Mouse (Mus musculus) CH12.LX (cell line): Measurements from ENCODE around the gene Lrig2.

Experiments used
- CTCF ChIP-seq, 2 experiments: IDR thresholded peaks in 1 of 2; conservative IDR thresholded peaks in 1 of 2; 2 replicates each; pipeline ENCODE4 v1.5.1; 2011 to 2012; ENCODE audit warnings: low read depth in 2 of 2, low read length in 2 of 2, improper control_type of control experiment in 1 of 2, inconsistent platforms in 1 of 2, mild to moderate bottlenecking in 1 of 2, moderate library complexity in 1 of 2
- MAFK ChIP-seq: IDR thresholded peaks from 2 replicates; pipeline ENCODE4 v1.6.1; 2011; ENCODE audit warnings: low read length, improper control_type of control experiment; ENCODE audit not compliant: insufficient replicate concordance
- MAX ChIP-seq: IDR thresholded peaks from 2 replicates; pipeline ENCODE4 v1.6.1; 2011; ENCODE audit warnings: low read length, improper control_type of control experiment
- MXI1 ChIP-seq: IDR thresholded peaks from 2 replicates; pipeline ENCODE4 v1.6.1; 2011; ENCODE audit warnings: mild to moderate bottlenecking, low read depth, low read length, improper control_type of control experiment
- MYC ChIP-seq: IDR thresholded peaks from 2 replicates; pipeline ENCODE4 v1.6.1; 2011; ENCODE audit warnings: low read depth, mild to moderate bottlenecking, improper control_type of control experiment, low read length
- POLR2A ChIP-seq: IDR thresholded peaks from 2 replicates; pipeline ENCODE4 v1.6.1; 2011; ENCODE audit warnings: low read depth, mild to moderate bottlenecking, improper control_type of control experiment, low read length
- SMC3 ChIP-seq: IDR thresholded peaks from 2 replicates; pipeline ENCODE4 v1.6.1; 2011; ENCODE audit warnings: low read depth, low read length, improper control_type of control experiment

GRCm38 (mm10) chr3:104385587-104385986 lies 126.1 kb downstream of the Lrig2 start:
- TF ChIP-seq CTCF (conservative IDR thresholded peaks at IDR 0.05 in 1 of 2, IDR thresholded peaks at IDR 0.05 in 1 of 2; ENCODE audit: low read depth in 2 of 2, low read length in 2 of 2): no peak
- TF ChIP-seq POLR2A: no peak
- no peak for TF ChIP-seq SMC3
- no peak for TF ChIP-seq MAX
- no peak for TF ChIP-seq MAFK
- no peak for TF ChIP-seq MYC
- TF ChIP-seq MXI1: no peak
